Comparison of ENCODE assay signal across 8 mouse cellular contexts in genomic region chr4:100498192-100498591, GRCm38 (mm10). TPM values are rescaled to one million over a fixed set of nuclear protein-coding genes. Genes with fewer than 3 reads are reported as not detected.
DNase-seq lines count a peak whose midpoint lies in the region; ATAC-seq and TF ChIP-seq lines count a peak whose summit lies in the region.

No protein-coding gene starts in this region.

- no peak for ATAC-seq in midbrain, embryonic 14.5 days (ENCODE audit: low FRiP score, low TSS enrichment)
- no peak for ATAC-seq in midbrain, embryonic 15.5 days (replicated peaks)

- no peak overlapping the region for H3K4me3 ChIP-seq in gastrocnemius, adult 2 months
- H3K4me3 ChIP-seq in midbrain, embryonic 14.5 days (replicated peaks; ENCODE audit: low read depth, low read length): no peak overlapping the region
- H3K4me3 ChIP-seq in midbrain, embryonic 15.5 days: no peak overlapping the region
- H3K4me3 ChIP-seq in forebrain, embryonic 10.5 days: no peak overlapping the region

- no peaks in the 10 kb centered on the region for H3K36me3 ChIP-seq in midbrain, embryonic 14.5 days (ENCODE audit: control insufficient read depth, insufficient read depth, low read length)
- no peaks in the 10 kb centered on the region for H3K36me3 ChIP-seq in midbrain, embryonic 15.5 days (replicated peaks)
- H3K36me3 ChIP-seq in forebrain, embryonic 10.5 days (replicated peaks): no peaks in the 10 kb centered on the region

- peak; percentile 23 for DNase-seq in gastrocnemius, adult 2 months
- no peak for DNase-seq in gastrocnemius, postnatal 4 days (ENCODE audit: low spot score in 2 of 2)
- peak; percentile 14 for DNase-seq in midbrain, embryonic 14.5 days
- DNase-seq in adrenal gland, postnatal 36 days: peak; percentile 22 to 65
- peak; percentile 21 to 28 for DNase-seq in lung, postnatal 4 days
- no peak for DNase-seq in right cerebral cortex, postnatal 36 days (ENCODE audit: low spot score in 2 of 2)
- no peak for DNase-seq in forebrain, embryonic 10.5 days (ENCODE audit: extremely low spot score, low spot score)

- no peak overlapping the region for H3K9ac ChIP-seq in midbrain, embryonic 14.5 days (replicated peaks; ENCODE audit: low read length)
- H3K9ac ChIP-seq in midbrain, embryonic 15.5 days: no peak overlapping the region

- intact Hi-C loops in gastrocnemius, adult 2 months (cut with DNase I): no loop called here

- H3K27me3 ChIP-seq in midbrain, embryonic 14.5 days (ENCODE audit: control insufficient read depth, insufficient read depth, low read length): no peaks in the 10 kb centered on the region
- H3K27me3 ChIP-seq in midbrain, embryonic 15.5 days (replicated peaks): no peaks in the 10 kb centered on the region
- H3K27me3 ChIP-seq in forebrain, embryonic 10.5 days (ENCODE audit: poor library complexity, severe bottlenecking): no peaks in the 10 kb centered on the region

- no peak overlapping the region for H3K27ac ChIP-seq in gastrocnemius, adult 2 months
- H3K27ac ChIP-seq in midbrain, embryonic 14.5 days (replicated peaks; ENCODE audit: low read depth, low read length): no peak overlapping the region
- no peak overlapping the region for H3K27ac ChIP-seq in midbrain, embryonic 15.5 days
- H3K27ac ChIP-seq in forebrain, embryonic 10.5 days: no peak overlapping the region

- H3K9me3 ChIP-seq in midbrain, embryonic 14.5 days (ENCODE audit: control insufficient read depth, low read length): no peaks in the 10 kb centered on the region
- H3K9me3 ChIP-seq in midbrain, embryonic 15.5 days: no peaks in the 10 kb centered on the region
- H3K9me3 ChIP-seq in forebrain, embryonic 10.5 days: no peaks in the 10 kb centered on the region

- H3K4me1 ChIP-seq in midbrain, embryonic 14.5 days (ENCODE audit: control insufficient read depth, insufficient read depth, low read length): no peaks in the 10 kb centered on the region
- no peaks in the 10 kb centered on the region for H3K4me1 ChIP-seq in midbrain, embryonic 15.5 days
- H3K4me1 ChIP-seq in forebrain, embryonic 10.5 days: no peaks in the 10 kb centered on the region

- no peak overlapping the region for H3K4me2 ChIP-seq in midbrain, embryonic 14.5 days (ENCODE audit: low read length)
- no peak overlapping the region for H3K4me2 ChIP-seq in midbrain, embryonic 15.5 days

- TF ChIP-seq CTCF in gastrocnemius, adult 2 months (IDR thresholded peaks at IDR 0.05): peak; percentile 61

- 61% methylated on average over 6 of the region's 6 CpGs for WGBS in midbrain, embryonic 14.5 days
- WGBS in midbrain, embryonic 15.5 days: 55% methylated on average over 6 of the region's 6 CpGs
- 56% methylated on average over 6 of the region's 6 CpGs for WGBS in forebrain, embryonic 10.5 days

RNA-seq across cellular contexts. Expression of gene Ube2u, which starts 19.5 kb away (rescaled TPM):
- total RNA-seq in gastrocnemius, adult 2 months (2021): not detected
- total RNA-seq in gastrocnemius, postnatal 4 days (2021): not detected
- polyA plus RNA-seq in midbrain, embryonic 14.5 days (2014; fragmentation: Nextera tagmentation; extraction: Ambion mirVana): 0.26 and 0.36 TPM in 2 replicates
- 0.29 and 0.63 TPM in 2 replicates for polyA plus RNA-seq in midbrain, embryonic 15.5 days (2015; fragmentation: Nextera tagmentation; extraction: Ambion mirVana)
- under 1 TPM in 1 of 2 experiments, not detected in 1; 0.16 TPM for total RNA-seq in adrenal gland, postnatal 36 days (2021)
- 0.62 and 0.85 TPM in 2 replicates for polyA plus RNA-seq in forebrain, embryonic 10.5 days (2016; fragmentation: Nextera tagmentation; extraction: Ambion mirVana)

Comparison
In these comparisons a context has a peak if more than half of its experiments do, and no peak if none do; other contexts are left out.
1. DNase-seq: peak in gastrocnemius, adult 2 months (single experiment), midbrain, embryonic 14.5 days (single experiment), adrenal gland, postnatal 36 days (2 of 2) and lung, postnatal 4 days (2 of 2); none in gastrocnemius, postnatal 4 days (0 of 2), right cerebral cortex, postnatal 36 days (0 of 2) and forebrain, embryonic 10.5 days (single experiment).